Mouse (Mus musculus) intestine, embryonic 15.5 days (tissue): ENCODE results near the gene Sp3. TPM values are rescaled to one million over a fixed set of nuclear protein-coding genes. Genes with fewer than 3 reads are reported as not detected.
"Not testable (repeated sequence)": the region's sequence is repeated elsewhere in the genome, so short reads cannot be mapped to it uniquely, and the experiment has no call there.

Experiments used
- ATAC-seq: fragments of 200-750 bp; cut with Nextera tagmentation; 2 replicates; pipeline ENCODE4 v1.8.0; 2017; ENCODE audit warnings: moderate TSS enrichment, moderate library complexity
- H3K27ac ChIP-seq: fragments of 300-500 bp; sonication (generic); 2 replicates; pipeline ENCODE4 v1.5.1; 2015; ENCODE audit warnings: mild to moderate bottlenecking, inconsistent platforms
- H3K27me3 ChIP-seq: fragments of 300-500 bp; sonication (generic); replicated peaks from 2 replicates; pipeline ENCODE4 v1.6.1; 2015; ENCODE audit warnings: inconsistent platforms
- H3K36me3 ChIP-seq: fragments of 300-500 bp; sonication (generic); 2 replicates; pipeline ENCODE4 v1.6.1; 2015; ENCODE audit warnings: inconsistent platforms
- H3K4me1 ChIP-seq: fragments of 300-500 bp; sonication (generic); replicated peaks from 2 replicates; pipeline ENCODE4 v1.6.1; 2015; ENCODE audit warnings: inconsistent platforms
- H3K4me2 ChIP-seq: fragments of 300-500 bp; sonication (generic); replicated peaks from 2 replicates; pipeline ENCODE4 v1.6.1; 2015; ENCODE audit warnings: mild to moderate bottlenecking, inconsistent platforms
- H3K4me3 ChIP-seq: fragments of 300-500 bp; sonication (generic); replicated peaks from 2 replicates; pipeline ENCODE4 v1.5.1; 2015; ENCODE audit warnings: inconsistent platforms
- H3K9ac ChIP-seq: fragments of 300-500 bp; sonication (generic); 2 replicates; pipeline ENCODE4 v1.6.1; 2015; ENCODE audit warnings: inconsistent platforms
- H3K9me3 ChIP-seq: fragments of 300-500 bp; sonication (generic); 2 replicates; pipeline ENCODE4 v1.6.1; 2016; ENCODE audit warnings: inconsistent platforms
- WGBS: fragments of 180-500 bp; shearing (Covaris S2); methylation state at CpG from one replicate; pipeline ENCODE4 v1.1.7; 2015; 5-methylcytosine and 5-hydroxymethylcytosine counted together
- polyA plus RNA-seq: library from polyadenylated mRNA; unstranded; fragments of >200 nt; fragmentation: Nextera tagmentation; extraction: Ambion mirVana; gene quantifications from 2 replicates; pipeline ENCODE4 v1.2.1, GENCODE M21; 2015

The Sp3 gene
- polyA plus RNA-seq, 1 experiment from 2014 or later = 48.2 TPM

DNA sequence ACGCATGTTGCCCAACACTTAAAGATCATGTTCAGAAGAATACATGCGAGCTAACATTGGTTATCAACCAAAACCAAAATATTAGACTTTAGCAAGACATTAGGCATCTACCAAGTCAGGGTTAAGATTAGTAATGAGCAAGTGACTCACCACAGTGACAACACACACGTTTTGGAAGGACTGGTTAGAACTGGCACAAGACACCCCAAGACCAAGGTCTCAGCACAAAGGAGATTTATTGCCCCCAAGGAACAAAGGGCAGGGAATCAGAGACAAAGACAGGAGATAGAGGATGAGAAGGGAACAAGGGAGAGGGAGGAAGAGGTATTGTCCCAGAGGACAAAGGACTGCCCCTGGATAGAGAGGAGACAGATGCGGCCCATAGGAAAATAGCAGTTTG is 71.2 kb downstream of the Sp3 start:
- WGBS = 75% methylated on average over 4 of the region's 4 CpGs
- H3K27me3 ChIP-seq = no peaks in the 10 kb centered on the region
- no peak overlapping the region for H3K4me3 ChIP-seq
- no peaks in the 10 kb centered on the region for H3K9me3 ChIP-seq
- H3K36me3 ChIP-seq = no peaks in the 10 kb centered on the region
- H3K27ac ChIP-seq = no peak overlapping the region
- no peaks in the 10 kb centered on the region for H3K4me1 ChIP-seq
- H3K9ac ChIP-seq = no peak overlapping the region
- H3K4me2 ChIP-seq = no peak overlapping the region
- ATAC-seq = no peak

DNA sequence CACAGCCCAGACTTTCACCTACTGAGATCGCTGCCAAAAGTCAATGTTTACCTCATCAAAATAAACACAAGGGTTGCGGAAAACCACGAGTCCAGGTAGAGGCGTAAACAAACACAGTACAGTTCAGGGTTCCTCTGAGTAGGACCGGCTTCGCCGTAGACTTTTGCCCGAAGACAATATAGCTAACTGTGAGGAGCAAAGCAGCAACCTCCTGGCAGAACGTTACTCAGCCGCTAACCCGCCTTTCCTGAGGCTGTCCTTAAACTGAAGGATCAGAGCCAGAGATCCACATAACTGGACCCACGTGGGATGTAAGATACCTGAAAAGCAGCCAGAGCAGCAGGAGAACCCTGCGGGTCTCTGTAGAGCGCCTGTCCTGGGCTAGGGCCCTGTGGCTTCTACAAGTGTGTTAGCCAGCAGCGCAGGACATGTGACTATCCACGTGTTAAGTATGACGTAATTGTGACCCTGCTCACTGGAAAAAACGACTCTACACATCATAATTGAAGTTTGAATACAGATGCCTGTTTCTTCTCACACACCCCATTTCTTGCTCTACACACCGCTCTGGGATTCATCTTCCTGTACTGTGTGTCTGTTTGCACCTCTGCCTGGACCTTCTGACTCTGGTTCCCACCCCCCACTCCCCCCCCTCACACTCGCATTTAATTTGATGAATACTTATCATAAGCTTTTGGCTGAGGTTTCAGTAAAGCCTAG is 71.9 kb downstream of the Sp3 start:
- Histone ChIP-seq H3K9me3 (no peaks in the 10 kb centered on the region), H3K4me1 (no peaks in the 10 kb centered on the region), H3K9ac (no peak overlapping the region), H3K27me3 (no peaks in the 10 kb centered on the region), H3K4me3 (no peak overlapping the region), H3K27ac (no peak overlapping the region), H3K36me3 (no peaks in the 10 kb centered on the region), H3K4me2 (0 out of 2 replicates have a peak overlapping the region, but pooled peaks have one; percentile 9)
- WGBS = 49% methylated on average over 20 of the region's 20 CpGs
- 0 out of 2 replicates have a peak, but pooled peaks have one; percentile 25 for ATAC-seq

DNA sequence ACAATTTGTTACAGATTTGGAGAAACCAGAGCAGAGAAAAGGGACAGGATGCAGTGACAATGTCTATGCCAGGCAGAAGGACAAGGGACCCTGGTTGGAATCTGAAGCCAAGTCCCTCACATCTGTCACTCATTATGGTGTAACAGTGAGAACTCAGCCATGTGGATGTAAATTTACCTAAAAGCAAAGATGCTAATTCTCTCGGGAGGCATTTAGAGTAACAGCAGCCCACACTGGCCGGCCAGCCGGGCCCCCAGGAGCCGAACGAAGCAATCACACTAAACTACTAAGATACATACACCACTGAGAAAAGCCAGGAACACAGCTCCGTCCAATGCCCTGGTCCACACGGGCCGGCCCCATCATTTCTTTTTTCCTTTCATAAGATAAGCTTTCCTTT is 73.5 kb downstream of the Sp3 start:
- 69% methylated on average over 8 of the region's 8 CpGs for WGBS
- no peak overlapping the region for H3K4me3 ChIP-seq
- no peak overlapping the region for H3K4me2 ChIP-seq
- ATAC-seq = no peak
- H3K9me3 ChIP-seq = no peaks in the 10 kb centered on the region
- no peaks in the 10 kb centered on the region for H3K27me3 ChIP-seq
- H3K4me1 ChIP-seq = no peaks in the 10 kb centered on the region
- no peaks in the 10 kb centered on the region for H3K36me3 ChIP-seq
- no peak overlapping the region for H3K27ac ChIP-seq
- H3K9ac ChIP-seq = no peak overlapping the region

DNA sequence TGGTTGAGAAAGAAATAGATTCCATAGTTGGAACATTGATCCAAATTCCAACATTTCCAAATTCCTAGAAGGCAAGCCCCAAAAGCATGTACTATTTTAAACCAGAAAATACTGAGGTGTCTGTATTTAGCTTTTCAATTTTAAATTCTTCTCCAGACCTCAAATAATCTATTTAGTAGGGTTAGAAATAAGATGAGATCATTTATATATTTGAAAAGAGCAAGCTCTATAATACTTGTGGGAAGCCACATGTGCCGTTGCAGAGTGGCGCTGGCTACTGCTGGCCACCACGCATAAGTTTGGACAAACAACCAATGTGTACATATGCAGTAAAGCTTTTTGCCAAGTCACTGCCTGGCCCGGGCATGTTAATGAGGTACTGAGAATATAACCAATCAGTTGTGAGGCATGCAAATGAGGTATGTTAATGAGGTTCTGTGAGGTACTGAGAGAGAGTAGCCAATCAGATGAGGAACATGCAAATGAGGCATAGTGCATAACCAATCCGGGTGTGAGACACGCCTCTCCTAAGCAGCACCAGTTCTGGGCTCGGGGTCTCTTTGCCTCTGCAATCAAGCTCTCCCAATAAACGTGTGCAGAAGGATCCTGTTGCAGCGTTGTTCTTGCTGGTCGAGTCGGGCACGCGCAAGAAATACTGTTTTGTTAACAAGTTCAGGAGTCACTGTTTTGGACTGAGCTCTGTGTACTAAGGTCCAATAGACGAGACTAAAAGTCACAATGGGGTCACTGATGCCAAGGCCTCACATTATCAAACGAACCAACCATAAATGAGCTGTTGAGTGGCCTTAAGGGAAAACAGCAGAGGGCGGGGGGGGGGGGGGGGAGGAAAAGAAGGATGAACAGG is 77.2 kb downstream of the Sp3 start:
- not testable (repeated sequence) for H3K27ac ChIP-seq, H3K4me2 ChIP-seq, ATAC-seq, H3K36me3 ChIP-seq, H3K4me1 ChIP-seq, H3K4me3 ChIP-seq, H3K9me3 ChIP-seq, H3K9ac ChIP-seq, H3K27me3 ChIP-seq
- WGBS = 89% methylated on average over 16 of the region's 16 CpGs

DNA sequence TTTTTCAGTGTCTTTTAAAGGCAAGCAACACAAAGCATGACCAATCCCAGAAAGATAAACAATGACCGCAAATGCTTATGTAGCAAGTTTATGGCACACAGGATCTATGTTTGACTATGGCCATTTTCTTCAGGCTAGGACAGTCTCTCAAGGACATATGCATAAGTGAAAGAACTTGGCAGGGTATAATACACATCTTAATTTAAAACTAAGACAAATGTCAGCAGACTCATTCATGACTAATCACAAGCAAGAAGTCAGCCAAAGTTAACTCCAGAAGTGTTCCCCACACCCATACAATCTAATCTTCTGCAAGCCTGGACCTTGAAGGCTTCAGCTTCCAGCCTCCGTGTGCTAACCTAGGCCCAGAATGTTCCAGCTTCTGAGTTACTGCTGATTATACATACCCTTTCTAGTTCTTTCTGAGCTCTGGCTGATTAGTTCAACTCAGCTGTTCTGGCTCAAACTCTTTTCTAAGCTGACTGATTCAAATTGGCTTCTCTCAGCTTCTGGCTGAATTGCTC is 81.4 kb downstream of the Sp3 start:
- Histone ChIP-seq H3K27me3 (no peaks in the 10 kb centered on the region), H3K4me2 (no peak overlapping the region), H3K9me3 (no peaks in the 10 kb centered on the region), H3K4me3 (no peak overlapping the region), H3K9ac (no peak overlapping the region), H3K4me1 (no peaks in the 10 kb centered on the region), H3K27ac (no peak overlapping the region), H3K36me3 (no peaks in the 10 kb centered on the region)
- ATAC-seq = no peak
- WGBS = 75% methylated on average over 2 of the region's 2 CpGs

DNA sequence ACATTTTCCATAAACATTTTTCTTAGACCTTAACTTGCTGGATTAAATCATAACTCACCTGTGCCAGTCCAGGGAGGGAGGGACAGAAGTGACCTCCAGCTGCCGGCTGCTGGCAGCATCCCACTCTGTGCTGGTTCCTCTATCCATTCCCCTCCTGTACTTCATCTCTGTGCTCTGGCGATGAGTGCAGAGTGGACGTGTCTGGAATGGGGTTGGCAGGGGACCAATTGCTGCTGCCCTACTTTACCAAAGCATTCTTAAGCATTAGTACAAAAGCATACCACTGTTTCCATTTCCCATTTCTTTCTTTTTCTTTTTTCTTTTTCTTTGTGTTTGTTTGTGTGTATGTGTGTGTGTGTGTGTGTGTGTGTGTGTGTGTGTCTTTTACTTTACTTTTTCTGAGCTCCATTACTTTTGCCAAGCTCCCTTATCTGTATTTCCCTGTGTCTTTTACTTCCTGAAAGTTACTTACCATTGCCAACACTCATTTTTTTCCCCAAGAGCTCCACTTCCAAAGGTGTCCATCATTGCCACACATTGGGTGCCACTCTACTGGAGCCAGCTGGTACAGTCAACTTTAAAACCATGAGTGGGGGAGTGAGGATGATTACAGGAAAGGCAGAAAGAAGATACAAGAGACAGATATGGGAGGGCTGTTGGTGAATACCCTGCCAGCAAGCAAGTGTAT is 82.0 kb downstream of the Sp3 start:
- Histone ChIP-seq H3K9ac (no peak overlapping the region), H3K9me3 (no peaks in the 10 kb centered on the region), H3K4me1 (no peaks in the 10 kb centered on the region), H3K4me3 (no peak overlapping the region), H3K27ac (no peak overlapping the region), H3K36me3 (no peaks in the 10 kb centered on the region), H3K27me3 (no peaks in the 10 kb centered on the region), H3K4me2 (no peak overlapping the region)
- WGBS = 61% methylated on average over 3 of the region's 3 CpGs
- no peak for ATAC-seq

DNA sequence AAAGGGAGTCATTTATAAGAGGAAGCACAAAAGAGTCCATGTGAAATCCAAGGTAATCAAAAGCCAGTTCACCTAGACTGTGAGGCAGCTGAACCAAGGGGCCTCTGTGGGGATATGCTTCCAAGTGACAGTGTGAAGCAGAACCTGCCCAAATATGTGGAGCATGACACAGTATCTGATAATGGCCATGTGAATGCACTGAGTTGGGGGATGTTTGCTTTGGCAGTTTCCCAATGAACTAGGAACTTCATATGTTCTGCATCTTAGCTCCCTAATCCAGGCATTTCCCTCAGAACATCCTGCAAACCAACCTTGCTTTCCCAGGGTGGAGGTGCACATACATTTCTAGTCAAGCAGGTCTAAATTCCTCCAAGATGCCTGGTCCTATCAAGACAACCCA is 90.4 kb downstream of the Sp3 start:
- no peak for ATAC-seq
- H3K27ac ChIP-seq = no peak overlapping the region
- H3K4me1 ChIP-seq = no peaks in the 10 kb centered on the region
- H3K9me3 ChIP-seq = no peaks in the 10 kb centered on the region
- H3K9ac ChIP-seq = no peak overlapping the region
- H3K4me2 ChIP-seq = no peak overlapping the region
- no peaks in the 10 kb centered on the region for H3K27me3 ChIP-seq
- no peaks in the 10 kb centered on the region for H3K36me3 ChIP-seq
- H3K4me3 ChIP-seq = no peak overlapping the region

Other genes with a start within 250 kb of the Sp3 start
- gene Gm11084, start 6.3 kb upstream of the Sp3 start, polyA plus RNA-seq = not detected in 2 replicates
- 84.7 and 98.7 TPM in 2 replicates for gene Ola1, start 238.5 kb upstream of the Sp3 start, polyA plus RNA-seq